Mouse (Mus musculus): ENCODE data around the gene Tm6sf2. TPM values are rescaled to one million over a fixed set of nuclear protein-coding genes. Genes with fewer than 3 reads are reported as not detected.

Tm6sf2 gene
- 0.47 and 1.1 TPM in 2 replicates for polyA plus RNA-seq (2014; fragmentation: Nextera tagmentation; extraction: Ambion mirVana)

DNA sequence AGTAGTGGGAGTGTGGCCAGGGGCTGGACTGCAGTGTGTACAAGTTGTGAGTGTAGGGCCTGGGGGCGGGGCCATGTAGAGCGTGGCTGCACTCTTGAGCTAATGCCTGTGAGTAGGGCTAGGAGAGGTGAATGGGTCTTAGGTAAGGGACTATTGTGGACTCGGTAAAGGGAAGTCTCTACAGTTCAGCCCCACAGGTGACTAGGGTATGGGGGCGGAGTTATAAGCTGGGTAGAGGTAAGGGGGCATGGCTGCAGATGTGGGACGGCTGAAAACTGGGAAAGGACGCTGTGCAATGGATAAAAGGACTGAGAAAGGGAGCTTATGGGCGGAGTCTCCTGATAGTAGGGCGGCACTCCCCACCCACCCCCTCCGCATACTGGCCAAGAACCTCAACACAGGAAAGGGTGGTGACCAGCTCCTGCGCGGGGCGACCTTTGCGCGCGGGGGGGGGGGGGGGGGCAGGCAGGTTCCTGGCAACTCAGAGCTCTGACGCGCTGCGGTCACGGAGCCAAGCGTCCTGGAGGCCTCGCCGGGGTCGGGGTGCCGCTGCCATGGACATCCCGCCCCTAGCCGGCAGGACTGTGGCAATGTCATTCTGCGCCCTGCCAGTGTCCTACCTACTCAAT, at the start of gene Tm6sf2:
TSS of gene Tm6sf2 (plus strand) at position 484 of the 629 bp plus-strand sequence.
- peak within 1 kb of the TSS; percentile 25; the same call in 1 of the 2 replicates for H3K9ac ChIP-seq (ENCODE audit: low read depth, low read length)
- H3K27ac ChIP-seq (replicated peaks; ENCODE audit: low read depth, low read length) = no peak within 1 kb of the TSS
- DNase-seq (ENCODE audit: low spot score) (no peak), ATAC-seq (ENCODE audit: low read depth) (peak; percentile 53)
- 16% methylated on average over 21 of the region's 27 CpGs for WGBS
- H3K4me1 ChIP-seq (ENCODE audit: control insufficient read depth, insufficient read depth, low read length) = no peaks in the 10 kb centered on the region
- peak within 1 kb of the TSS; percentile 19 for H3K4me3 ChIP-seq (ENCODE audit: low read depth, low read length)
- H3K27me3 ChIP-seq (replicated peaks; ENCODE audit: control insufficient read depth, insufficient read depth, low read length) = no peaks in the 10 kb centered on the region
- peaks cover 42% of the 10 kb centered on the region for H3K36me3 ChIP-seq (ENCODE audit: control insufficient read depth, insufficient read depth, low read length)
- H3K4me2 ChIP-seq (ENCODE audit: low read depth, low read length) = peak within 1 kb of the TSS; percentile 49
- H3K9me3 ChIP-seq (ENCODE audit: control insufficient read depth, low read length) = no peaks in the 10 kb centered on the region

DNA sequence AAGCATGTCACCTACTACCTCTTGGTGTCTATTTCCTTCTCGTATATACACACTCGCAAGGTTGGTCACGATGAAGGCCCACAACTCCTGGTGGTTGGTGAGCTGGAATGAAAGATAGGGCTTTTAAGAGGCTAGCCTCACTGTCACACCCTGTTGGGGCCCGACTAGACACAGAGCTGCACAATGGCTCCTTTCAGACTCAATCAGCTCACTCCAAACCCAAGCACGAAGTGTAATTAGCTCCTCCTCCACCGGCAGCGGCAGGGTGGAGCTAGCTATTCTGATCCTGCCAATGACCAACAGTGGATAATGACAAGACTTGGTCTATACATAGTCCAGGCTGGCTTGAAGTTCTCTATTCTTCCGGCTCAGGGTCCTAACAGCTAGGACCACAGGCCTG, 49.1 kb upstream of the Tm6sf2 start:
- Histone ChIP-seq H3K4me1 (ENCODE audit: control insufficient read depth, insufficient read depth, low read length) (no peaks in the 10 kb centered on the region), H3K27me3 (replicated peaks; ENCODE audit: control insufficient read depth, insufficient read depth, low read length) (no peaks in the 10 kb centered on the region), H3K36me3 (ENCODE audit: control insufficient read depth, insufficient read depth, low read length) (peaks cover 100% of the 10 kb centered on the region), H3K27ac (replicated peaks; ENCODE audit: low read depth, low read length) (no peak overlapping the region), H3K9ac (ENCODE audit: low read depth, low read length) (no peak overlapping the region), H3K4me2 (ENCODE audit: low read depth, low read length) (no peak overlapping the region), H3K4me3 (ENCODE audit: low read depth, low read length) (no peak overlapping the region), H3K9me3 (ENCODE audit: control insufficient read depth, low read length) (no peaks in the 10 kb centered on the region)
- DNase-seq (ENCODE audit: low spot score) (no peak), ATAC-seq (ENCODE audit: low read depth) (no peak)
- WGBS = 66% methylated on average over 8 of the region's 8 CpGs

DNA sequence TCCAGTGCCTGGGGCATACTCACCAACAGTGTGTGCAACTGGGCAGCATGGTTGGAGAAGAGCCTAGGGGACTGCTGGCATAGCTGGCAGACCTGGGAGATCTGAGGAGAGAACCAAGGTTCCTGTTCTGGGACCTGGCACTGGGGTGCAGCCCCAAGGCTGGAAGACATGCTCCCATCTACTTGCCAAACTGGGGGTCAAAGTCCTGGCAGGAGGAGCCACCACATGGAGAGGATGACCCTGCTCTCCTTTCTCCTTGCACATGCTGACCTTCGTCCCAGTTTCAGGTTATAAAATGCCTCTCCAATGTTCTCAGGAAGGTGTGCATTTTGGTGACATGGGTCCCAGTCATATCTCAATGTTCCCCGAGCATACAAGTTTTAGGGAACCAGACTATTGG, 46.6 kb upstream of the Tm6sf2 start:
- no peaks in the 10 kb centered on the region for H3K27me3 ChIP-seq (replicated peaks; ENCODE audit: control insufficient read depth, insufficient read depth, low read length)
- H3K36me3 ChIP-seq (ENCODE audit: control insufficient read depth, insufficient read depth, low read length) = peaks cover 100% of the 10 kb centered on the region
- DNase-seq (ENCODE audit: low spot score) (no peak), ATAC-seq (ENCODE audit: low read depth) (no peak)
- WGBS = 92% methylated on average over 2 of the region's 2 CpGs
- H3K4me1 ChIP-seq (ENCODE audit: control insufficient read depth, insufficient read depth, low read length) = no peaks in the 10 kb centered on the region
- no peak overlapping the region for H3K4me3 ChIP-seq (ENCODE audit: low read depth, low read length)
- no peak overlapping the region for H3K4me2 ChIP-seq (ENCODE audit: low read depth, low read length)
- H3K27ac ChIP-seq (replicated peaks; ENCODE audit: low read depth, low read length) = no peak overlapping the region
- H3K9ac ChIP-seq (ENCODE audit: low read depth, low read length) = no peak overlapping the region
- no peaks in the 10 kb centered on the region for H3K9me3 ChIP-seq (ENCODE audit: control insufficient read depth, low read length)

DNA sequence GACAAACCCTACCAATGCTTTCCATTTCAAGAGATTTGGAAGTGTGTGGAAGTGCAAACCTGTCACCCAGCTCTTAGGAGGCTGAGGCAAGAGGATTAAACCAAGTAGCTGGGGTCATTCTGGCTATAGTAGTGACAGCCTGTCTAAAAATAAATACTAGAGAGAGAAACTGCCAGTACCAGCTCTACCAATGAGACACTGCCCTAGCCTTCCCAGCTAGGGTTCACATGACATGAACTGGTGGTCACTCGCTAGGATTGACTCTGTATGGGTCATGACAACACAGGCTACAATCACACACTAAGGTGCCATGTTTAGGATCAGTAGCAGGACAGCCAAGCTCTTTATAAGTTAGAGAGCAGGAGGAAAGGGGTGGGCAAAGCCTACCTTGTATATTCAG, 42.5 kb upstream of the Tm6sf2 start:
- Histone ChIP-seq H3K27ac (replicated peaks; ENCODE audit: low read depth, low read length) (no peak overlapping the region), H3K9me3 (ENCODE audit: control insufficient read depth, low read length) (no peaks in the 10 kb centered on the region), H3K4me1 (ENCODE audit: control insufficient read depth, insufficient read depth, low read length) (no peaks in the 10 kb centered on the region), H3K27me3 (replicated peaks; ENCODE audit: control insufficient read depth, insufficient read depth, low read length) (no peaks in the 10 kb centered on the region), H3K36me3 (ENCODE audit: control insufficient read depth, insufficient read depth, low read length) (peaks cover 77% of the 10 kb centered on the region), H3K9ac (ENCODE audit: low read depth, low read length) (no peak overlapping the region), H3K4me2 (ENCODE audit: low read depth, low read length) (no peak overlapping the region), H3K4me3 (ENCODE audit: low read depth, low read length) (no peak overlapping the region)
- no peak for ATAC-seq (ENCODE audit: low read depth)
- DNase-seq (ENCODE audit: low spot score) = no peak
- 88% methylated on average over 1 of the region's 1 CpGs for WGBS

DNA sequence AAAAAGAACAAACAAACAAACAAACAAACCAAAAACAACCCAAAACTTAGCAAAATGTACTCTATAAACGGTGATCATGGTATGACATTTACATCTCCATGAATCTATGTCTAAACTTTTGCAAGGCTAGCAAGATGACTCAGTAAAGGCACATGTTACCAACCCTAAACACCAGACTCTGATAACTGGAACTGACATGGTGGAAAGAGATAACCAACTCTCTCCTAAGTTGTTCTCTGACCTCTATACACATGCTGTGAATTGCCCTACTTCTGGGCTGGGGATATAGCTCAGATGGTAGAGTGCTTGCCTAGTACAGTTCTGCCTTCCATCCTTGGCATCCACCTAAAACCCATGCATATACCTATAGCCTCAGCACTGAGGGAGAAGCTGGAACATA, 34.7 kb upstream of the Tm6sf2 start:
- H3K27me3 ChIP-seq (replicated peaks; ENCODE audit: control insufficient read depth, insufficient read depth, low read length) = no peaks in the 10 kb centered on the region
- ATAC-seq (ENCODE audit: low read depth) (no peak), DNase-seq (ENCODE audit: low spot score) (no peak)
- H3K27ac ChIP-seq (replicated peaks; ENCODE audit: low read depth, low read length) = no peak overlapping the region
- no peaks in the 10 kb centered on the region for H3K9me3 ChIP-seq (ENCODE audit: control insufficient read depth, low read length)
- peaks cover 12% of the 10 kb centered on the region; the same call in 1 of the 2 replicates for H3K36me3 ChIP-seq (ENCODE audit: control insufficient read depth, insufficient read depth, low read length)
- no peak overlapping the region for H3K4me2 ChIP-seq (ENCODE audit: low read depth, low read length)
- H3K4me3 ChIP-seq (ENCODE audit: low read depth, low read length) = no peak overlapping the region
- 78% methylated on average over 1 of the region's 1 CpGs for WGBS
- no peak overlapping the region for H3K9ac ChIP-seq (ENCODE audit: low read depth, low read length)
- peaks cover 13% of the 10 kb centered on the region for H3K4me1 ChIP-seq (ENCODE audit: control insufficient read depth, insufficient read depth, low read length)

DNA sequence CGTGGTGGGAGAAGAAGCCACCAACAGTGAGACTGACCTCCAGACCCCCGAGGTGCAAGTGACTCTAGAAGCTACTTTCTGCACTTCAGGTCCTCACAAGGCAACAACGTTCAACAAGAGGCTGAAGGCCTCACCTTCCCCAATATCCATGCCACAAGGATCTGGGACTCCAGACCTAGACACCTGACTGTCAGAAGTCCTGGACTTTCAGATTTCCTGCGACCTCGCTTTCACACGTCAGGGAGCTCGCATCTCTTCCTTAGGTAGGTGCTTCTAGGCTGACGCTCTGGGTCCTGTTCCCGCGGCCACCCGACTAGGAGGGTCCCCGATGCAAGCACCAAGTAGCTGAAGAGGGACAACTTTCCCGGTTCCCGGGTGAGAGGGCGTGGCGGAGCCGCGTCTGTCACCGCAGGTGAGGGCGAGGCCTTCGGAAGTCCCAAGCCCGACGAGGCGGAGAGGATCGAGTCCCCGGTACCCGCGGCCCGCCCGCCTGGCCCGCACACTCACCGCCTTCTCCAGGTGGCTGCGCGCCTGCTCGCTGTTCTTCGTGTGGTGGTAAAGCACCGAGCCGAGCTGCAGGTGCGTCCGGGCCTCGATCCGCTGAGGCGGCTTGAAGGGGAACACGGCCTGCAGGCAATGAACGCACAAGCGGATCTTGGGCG, 30.7 kb upstream of the Tm6sf2 start:
- 2% methylated on average over 41 of the region's 47 CpGs for WGBS
- Histone ChIP-seq H3K9ac (ENCODE audit: low read depth, low read length) (peak overlapping the region; percentile 98), H3K27me3 (replicated peaks; ENCODE audit: control insufficient read depth, insufficient read depth, low read length) (no peaks in the 10 kb centered on the region), H3K4me2 (ENCODE audit: low read depth, low read length) (peak overlapping the region; percentile 70), H3K27ac (replicated peaks; ENCODE audit: low read depth, low read length) (peak overlapping the region; percentile 88), H3K4me3 (ENCODE audit: low read depth, low read length) (peak overlapping the region; percentile 100), H3K4me1 (ENCODE audit: control insufficient read depth, insufficient read depth, low read length) (peaks cover 19% of the 10 kb centered on the region), H3K36me3 (ENCODE audit: control insufficient read depth, insufficient read depth, low read length) (no peaks in the 10 kb centered on the region), H3K9me3 (ENCODE audit: control insufficient read depth, low read length) (no peaks in the 10 kb centered on the region)
- DNase-seq (ENCODE audit: low spot score) (no peak), ATAC-seq (ENCODE audit: low read depth) (peak; percentile 44; the same call in 1 of the 2 replicates)

DNA sequence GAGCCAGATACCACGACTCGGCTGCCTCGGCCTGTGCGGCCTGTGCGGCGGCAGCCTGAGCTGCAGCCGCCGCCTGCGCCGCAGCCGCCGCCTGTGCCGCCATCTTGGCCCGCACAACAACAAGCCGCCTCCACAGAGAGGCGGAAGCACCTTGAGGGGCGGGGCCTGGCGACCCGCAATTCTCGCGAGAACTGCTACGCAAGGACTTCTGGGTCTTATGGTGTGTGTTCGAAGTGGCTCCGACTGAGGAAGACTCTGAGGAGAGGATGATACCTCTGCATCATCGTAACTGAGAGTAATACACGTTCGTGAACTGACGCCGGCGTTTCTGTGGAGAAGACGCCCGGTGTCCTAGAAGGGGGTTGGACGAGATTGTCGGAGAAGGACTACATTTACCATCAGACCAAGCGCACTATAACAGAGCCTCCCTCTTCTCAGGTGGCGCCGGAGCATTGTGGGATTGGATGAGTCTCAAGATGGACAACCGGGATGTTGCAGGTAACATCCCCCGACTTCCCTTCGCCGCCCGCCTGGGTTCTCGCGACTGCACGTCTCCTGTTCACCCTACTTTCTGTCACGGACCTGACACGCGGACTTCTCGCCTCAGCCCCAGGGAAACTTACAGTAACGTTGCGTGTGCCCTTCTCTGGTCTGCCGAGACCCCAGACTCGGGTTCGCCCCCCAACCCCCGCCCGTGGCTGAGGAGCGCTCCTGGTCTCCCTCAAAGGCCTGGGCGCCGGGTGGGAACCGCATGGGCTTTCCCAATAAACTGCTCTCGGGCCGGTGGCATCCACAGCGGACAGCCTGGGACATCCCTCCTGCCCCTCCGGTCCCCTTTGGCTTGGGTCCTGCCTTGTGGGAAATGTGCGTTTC, 29.9 kb upstream of the Tm6sf2 start, which contains the start of the genes Mau2 and Sugp1:
TSS of gene Mau2 (minus strand) at position 152 of the 873 bp plus-strand sequence.
TSS of gene Sugp1 (plus strand) at position 231 of the 873 bp plus-strand sequence.
- Histone ChIP-seq H3K27ac (replicated peaks; ENCODE audit: low read depth, low read length) (peak within 1 kb of the TSS; percentile 88), H3K4me3 (ENCODE audit: low read depth, low read length) (peak within 1 kb of the TSS; percentile 100), H3K4me1 (ENCODE audit: control insufficient read depth, insufficient read depth, low read length) (peaks cover 19% of the 10 kb centered on the region), H3K9ac (ENCODE audit: low read depth, low read length) (peak within 1 kb of the TSS; percentile 98), H3K9me3 (ENCODE audit: control insufficient read depth, low read length) (no peaks in the 10 kb centered on the region), H3K36me3 (ENCODE audit: control insufficient read depth, insufficient read depth, low read length) (0 out of 2 replicates have a peak, but pooled peaks cover 2% of the 10 kb centered on the region), H3K27me3 (replicated peaks; ENCODE audit: control insufficient read depth, insufficient read depth, low read length) (no peaks in the 10 kb centered on the region), H3K4me2 (ENCODE audit: low read depth, low read length) (peak within 1 kb of the TSS; percentile 94)
- peak; percentile 97 for ATAC-seq (ENCODE audit: low read depth)
- under 1% methylated on average over 63 of the region's 65 CpGs for WGBS
- peak; percentile 98 for DNase-seq (ENCODE audit: low spot score)

DNA sequence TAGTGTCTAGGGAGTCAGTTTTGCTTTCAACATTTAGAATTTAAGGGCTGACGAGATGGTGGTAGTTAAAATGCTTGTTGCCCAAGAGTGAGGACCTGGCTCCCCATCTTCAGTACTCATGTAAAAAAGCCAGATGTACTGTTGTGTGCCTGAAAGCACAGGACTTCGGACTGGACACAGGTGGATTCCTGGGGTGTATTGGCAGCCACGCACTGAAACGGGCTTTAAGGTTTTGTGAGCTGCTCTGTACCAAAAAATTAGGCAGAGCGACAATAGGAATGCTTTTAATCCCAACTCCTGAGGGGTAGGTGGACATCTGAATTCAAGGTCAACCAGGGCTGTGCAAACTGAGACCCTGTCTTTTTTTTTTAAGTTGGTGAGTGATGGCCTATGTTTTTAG, 28.7 kb upstream of the Tm6sf2 start:
- ATAC-seq (ENCODE audit: low read depth) = no peak
- 89% methylated on average over 5 of the region's 5 CpGs for WGBS
- no peak overlapping the region for H3K27ac ChIP-seq (replicated peaks; ENCODE audit: low read depth, low read length)
- H3K4me1 ChIP-seq (ENCODE audit: control insufficient read depth, insufficient read depth, low read length) = peaks cover 19% of the 10 kb centered on the region
- H3K27me3 ChIP-seq (replicated peaks; ENCODE audit: control insufficient read depth, insufficient read depth, low read length) = no peaks in the 10 kb centered on the region
- peak overlapping the region; percentile 98; the same call in 1 of the 2 replicates for H3K9ac ChIP-seq (ENCODE audit: low read depth, low read length)
- H3K9me3 ChIP-seq (ENCODE audit: control insufficient read depth, low read length) = no peaks in the 10 kb centered on the region
- DNase-seq (ENCODE audit: low spot score) = no peak
- H3K4me3 ChIP-seq (ENCODE audit: low read depth, low read length) = peak overlapping the region; percentile 100
- H3K4me2 ChIP-seq (ENCODE audit: low read depth, low read length) = peak overlapping the region; percentile 94
- peaks cover 13% of the 10 kb centered on the region for H3K36me3 ChIP-seq (ENCODE audit: control insufficient read depth, insufficient read depth, low read length)

Measured in embryonic facial prominence, embryonic 14.5 days (tissue).